Mouse (Mus musculus): ENCODE data around the gene Cask.

GRCm38 (mm10) chrX:13710174-13710573 is 141.0 kb downstream of the Cask start:
- TF ChIP-seq CTCF (IDR thresholded peaks at IDR 0.05; ENCODE audit: low read depth) (peak; percentile 69), EP300 (IDR thresholded peaks at IDR 0.05; ENCODE audit: low read depth) (no peak)
